Mouse (Mus musculus) c-Kit-negative CD71-positive TER-119-positive erythroid progenitor cells, embryonic 14.5 days (primary cell): Measurements from ENCODE around the gene Thsd7b.

Experiments
- DNase-seq: peaks from one replicate; pipeline ENCODE4 v3.0.0-alpha.2; 2013; ENCODE audit warnings: low read depth, low spot score

Thsd7b gene

DNA sequence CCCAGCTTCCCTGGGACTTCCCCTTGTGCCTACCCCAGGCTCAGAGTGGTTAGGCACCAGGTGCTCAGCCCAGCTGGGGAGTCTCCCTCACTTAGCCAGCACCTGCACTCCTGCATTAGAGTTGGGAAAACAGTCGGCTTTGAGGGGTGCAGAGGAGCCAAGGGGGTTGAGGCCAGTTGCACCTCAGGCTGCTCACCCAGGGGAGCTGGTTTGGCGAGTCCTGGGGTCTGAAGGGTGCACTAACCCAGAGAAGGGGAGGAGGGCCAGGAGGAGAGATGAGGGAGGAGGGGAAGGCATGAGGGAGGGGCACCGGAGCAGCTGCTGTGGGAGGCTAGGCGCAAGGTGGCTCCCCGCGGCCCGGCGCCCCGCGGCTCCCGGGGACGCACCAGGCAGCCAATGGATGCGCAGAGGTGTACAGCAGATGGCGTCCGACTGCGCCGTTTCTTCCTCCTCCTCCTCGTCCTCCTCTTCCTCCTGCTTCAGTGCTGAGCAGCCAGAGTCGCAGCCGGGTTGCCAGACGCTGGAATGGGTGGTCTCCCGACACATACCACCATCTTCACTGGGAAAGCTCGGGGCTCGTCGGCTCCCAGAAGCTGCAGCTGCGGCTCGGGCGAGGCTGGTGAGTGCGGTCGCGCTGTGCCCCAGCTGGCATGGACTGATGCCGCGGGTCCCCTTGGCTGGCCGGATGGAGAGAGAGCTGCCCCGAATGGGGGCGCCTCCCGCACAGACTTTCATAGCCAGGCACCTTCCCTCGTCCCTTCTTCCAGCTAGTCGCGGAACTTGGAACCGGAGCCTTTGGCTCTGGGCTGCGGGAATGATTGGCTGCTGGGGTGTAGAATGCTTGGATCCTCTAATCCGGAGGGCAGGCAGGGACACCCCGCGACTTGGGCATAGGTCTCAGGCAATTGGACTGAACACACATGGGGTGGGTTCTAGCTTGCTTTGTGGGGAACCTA, at the start of gene Thsd7b:
TSS of gene Thsd7b (plus strand) at position 321 of the 956 bp plus-strand sequence.
- DNase-seq = no peak

GRCm38 (mm10) chr1:129244292-129244691, 28.8 kb upstream of the Thsd7b start:
- DNase-seq = no peak

GRCm38 (mm10) chr1:129250704-129251443, 22.2 kb upstream of the Thsd7b start:
- no peak for DNase-seq

- no peak for DNase-seq
These were observed 6.4 kb upstream of the Thsd7b start for GRCm38 (mm10) chr1:129266684-129267083.

DNA sequence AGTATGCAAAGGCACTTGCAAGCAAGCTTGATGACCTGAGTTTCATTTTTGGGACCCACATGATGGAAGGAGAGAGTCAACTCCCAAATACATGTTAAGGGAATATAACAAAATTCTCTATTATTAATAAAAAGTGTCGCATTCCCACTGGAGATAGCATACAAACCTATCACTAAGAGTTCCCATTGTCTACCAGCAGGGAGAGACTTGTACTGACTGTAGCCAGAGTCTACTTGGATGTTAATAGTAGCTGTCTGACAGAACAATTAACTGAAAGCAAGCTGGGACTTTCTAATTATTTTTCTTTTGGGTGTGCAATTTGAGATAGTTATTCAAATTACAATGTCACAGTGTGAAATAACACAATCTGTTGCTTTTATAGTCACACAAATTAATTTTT, 31.1 kb downstream of the Thsd7b start:
- no peak for DNase-seq

- no peak for DNase-seq
These were observed 51.3 kb downstream of the Thsd7b start for GRCm38 (mm10) chr1:129324388-129324787.

GRCm38 (mm10) chr1:129324798-129325197, 51.7 kb downstream of the Thsd7b start:
- no peak for DNase-seq

GRCm38 (mm10) chr1:129356631-129357030, 83.5 kb downstream of the Thsd7b start:
- no peak for DNase-seq

- no peak for DNase-seq
These were observed 84.3 kb downstream of the Thsd7b start for GRCm38 (mm10) chr1:129357378-129357777.

GRCm38 (mm10) chr1:129363368-129363767, 90.3 kb downstream of the Thsd7b start:
- DNase-seq = no peak

DNA sequence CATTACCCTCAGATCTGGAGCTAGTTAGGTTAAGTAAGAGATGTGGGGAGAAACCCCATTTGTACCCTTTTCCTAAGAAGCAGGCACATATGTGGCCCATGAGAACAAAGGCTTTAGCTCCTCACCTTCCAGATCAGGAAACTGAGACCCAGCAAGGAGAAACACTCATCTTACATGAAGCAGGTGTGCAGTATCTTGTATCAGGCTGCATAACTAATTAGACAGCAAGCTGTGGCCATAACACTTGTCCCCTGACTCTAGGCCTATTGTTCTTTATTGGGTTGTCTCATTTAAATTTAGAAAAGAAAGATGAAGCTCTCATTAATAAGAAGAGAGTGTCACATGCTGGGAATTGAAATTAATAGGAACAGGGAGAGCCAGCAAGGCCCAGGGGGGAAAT, 91.7 kb downstream of the Thsd7b start:
- DNase-seq = no peak

GRCm38 (mm10) chr1:129365590-129365989, 92.5 kb downstream of the Thsd7b start:
- DNase-seq = no peak

DNA sequence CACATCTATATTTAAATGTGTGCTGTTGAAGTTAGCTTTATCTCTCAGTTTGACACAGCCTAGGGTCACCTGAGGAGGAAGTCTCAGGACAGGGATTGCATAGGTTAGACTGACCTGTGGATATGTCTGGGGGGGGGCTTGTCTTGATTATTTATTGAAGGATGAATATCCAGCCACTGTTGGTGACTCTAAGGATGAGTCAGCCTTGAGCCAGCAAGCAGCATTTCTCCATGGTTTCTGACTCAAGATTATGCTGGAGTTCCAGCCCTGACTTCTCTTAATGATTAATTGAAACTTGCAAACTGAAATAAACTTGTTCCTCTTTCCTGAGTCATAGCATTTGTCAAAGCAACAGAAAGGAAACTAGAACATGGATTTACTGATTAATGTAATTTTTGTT, 113.4 kb downstream of the Thsd7b start:
- DNase-seq = no peak

DNA sequence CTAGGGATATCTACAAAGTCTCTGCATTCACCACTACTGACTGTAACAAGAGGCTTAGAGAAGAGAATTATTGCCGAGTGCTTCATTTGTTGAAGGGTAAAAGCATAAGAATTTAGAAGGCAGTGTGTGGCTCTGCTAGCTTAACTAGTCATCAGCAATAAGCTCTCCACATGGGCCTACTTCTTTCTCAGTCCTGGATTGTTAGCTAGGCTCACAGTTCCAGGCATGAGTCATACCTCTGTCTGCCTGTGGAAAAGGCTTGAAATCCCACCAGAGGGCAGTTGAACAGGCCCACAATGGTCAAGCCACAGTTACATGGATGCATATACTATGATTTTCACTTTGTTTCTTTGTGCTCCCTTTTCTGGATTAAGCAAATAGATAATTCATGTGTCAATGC, 138.5 kb downstream of the Thsd7b start:
- DNase-seq = no peak

DNA sequence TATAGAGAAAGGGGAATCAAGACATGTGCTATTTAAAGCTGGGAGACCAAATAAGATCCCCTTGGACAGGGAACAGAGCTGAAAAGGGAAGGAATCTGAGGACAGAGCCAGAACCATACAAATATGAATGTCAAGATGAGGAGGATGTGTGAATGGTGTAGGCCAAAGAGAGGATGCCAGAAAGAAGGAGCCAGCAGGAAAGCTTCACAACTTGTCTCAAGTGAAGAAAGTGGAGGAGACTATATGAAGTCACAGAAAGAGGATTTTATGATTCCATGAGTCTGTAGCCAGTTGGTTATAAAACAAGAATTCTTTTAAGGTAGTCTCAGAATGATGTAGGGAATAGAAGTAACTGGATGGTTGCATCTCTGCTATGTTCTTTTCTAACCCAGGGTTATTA, 148.5 kb downstream of the Thsd7b start:
- DNase-seq = no peak

GRCm38 (mm10) chr1:129464414-129464813, 191.3 kb downstream of the Thsd7b start:
- DNase-seq = no peak

DNA sequence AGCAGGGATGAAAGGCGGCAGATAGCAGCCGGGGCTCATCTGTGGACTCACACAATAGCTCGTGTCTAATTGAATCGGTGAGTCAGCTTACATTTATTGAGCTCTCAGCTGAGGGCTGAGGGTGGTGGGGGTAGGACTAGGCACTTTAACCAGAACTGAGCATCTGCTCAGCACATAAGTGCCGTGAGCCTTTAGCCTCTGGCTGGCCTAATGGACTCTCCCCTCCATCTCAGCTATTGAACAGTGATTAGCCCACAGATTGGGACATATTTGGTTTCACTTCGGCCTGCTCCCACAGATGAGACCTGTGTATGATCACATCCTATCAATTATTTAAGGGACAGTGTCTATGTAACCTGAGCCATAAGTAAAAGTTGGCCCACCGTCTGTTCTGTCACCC, 200.4 kb downstream of the Thsd7b start:
- no peak for DNase-seq

GRCm38 (mm10) chr1:129484266-129485031, 211.3 kb downstream of the Thsd7b start:
- no peak for DNase-seq

DNA sequence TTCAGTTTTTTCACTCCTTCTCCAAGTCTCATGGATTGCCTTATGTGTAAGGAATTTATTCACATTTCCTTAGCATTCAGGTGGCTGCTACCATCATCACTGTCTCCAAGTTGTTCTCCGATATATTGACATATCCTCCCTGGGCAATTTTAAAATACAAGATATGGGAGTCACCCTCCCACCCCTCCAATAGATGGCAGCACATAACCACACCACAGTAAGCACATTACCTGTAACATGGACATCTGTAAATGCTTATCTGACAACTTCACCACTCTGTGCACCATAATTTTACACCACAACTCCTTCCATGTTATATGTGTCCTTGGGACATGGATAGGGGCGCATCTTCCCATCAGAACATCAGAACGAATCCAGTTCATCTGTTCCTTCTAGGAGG, 218.0 kb downstream of the Thsd7b start:
- no peak for DNase-seq

GRCm38 (mm10) chr1:129493929-129494328, 220.8 kb downstream of the Thsd7b start:
- no peak for DNase-seq

DNA sequence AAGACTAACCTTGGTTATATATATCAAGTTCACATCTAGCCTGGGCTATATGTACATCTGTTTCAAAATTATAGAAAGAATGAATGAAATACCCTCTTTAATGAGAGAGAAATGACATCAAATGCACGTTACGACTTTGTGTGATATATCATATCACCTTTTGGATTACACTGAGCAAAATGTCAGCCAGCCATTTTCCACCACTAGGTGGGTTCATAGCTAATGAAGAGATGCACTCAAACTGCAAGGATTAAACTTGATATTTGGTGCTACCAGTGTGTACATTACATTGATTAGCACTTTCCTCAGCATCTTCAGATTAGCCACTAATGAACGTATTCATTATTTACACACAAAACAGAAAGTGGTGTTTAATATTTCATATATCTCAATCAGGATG, 228.6 kb downstream of the Thsd7b start:
- DNase-seq = no peak

DNA sequence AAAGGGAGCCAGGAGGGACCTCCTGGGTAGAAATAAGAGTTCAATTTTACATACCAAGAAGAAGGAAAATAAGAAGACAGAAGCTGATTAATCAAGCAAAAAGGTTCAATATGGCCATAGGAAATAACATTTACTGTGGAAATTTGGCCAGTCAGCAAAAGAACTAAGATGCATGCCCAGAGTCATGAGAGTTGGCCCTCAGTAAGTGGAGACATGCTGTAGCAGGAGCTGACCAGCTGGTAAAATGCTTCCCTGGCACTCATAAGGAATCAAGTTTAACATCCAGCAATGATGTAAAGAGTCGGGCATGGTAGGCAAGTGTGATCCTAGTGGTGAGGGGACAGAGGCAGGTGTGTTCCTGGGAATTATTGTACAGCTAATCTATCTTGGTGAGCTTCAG, 243.3 kb downstream of the Thsd7b start:
- DNase-seq = no peak
